Mouse (Mus musculus) left cerebral cortex, postnatal 36 days (tissue): ENCODE data around the gene Gpr15. TPM values are rescaled to one million over a fixed set of nuclear protein-coding genes. Genes with fewer than 3 reads are reported as not detected.

Source experiments
- DNase-seq, 2 experiments: peaks; one replicate each; pipeline ENCODE4 v3.0.0; 2021 to 2022; ENCODE audit warnings: low spot score in 2 of 2, mixed read lengths in 1 of 2
- intact Hi-C: fragments of 180-260 bp; cut with DNase I; formaldehyde crosslinking; loops from one replicate; pipeline ENCODE4 v1.15.1; 2025
- total RNA-seq, 2 experiments: library from RNA; stranded (reverse); gene quantifications; 2 replicates each; pipeline ENCODE4 v1.2.3; 2021

The Gpr15 gene
- total RNA-seq, 2 experiments from 2014 or later, result not detected

GRCm38 (mm10) chr16:58703382-58704124 is 15.3 kb downstream of the Gpr15 start:
- no peak for DNase-seq
- intact Hi-C loops, result no loop called here

GRCm38 (mm10) chr16:58702329-58702932 is 16.4 kb downstream of the Gpr15 start:
- intact Hi-C loops, result no loop called here
- DNase-seq, result no peak

- DNase-seq, result no peak
- intact Hi-C loops, result no loop called here
Measured at GRCm38 (mm10) chr16:58701779-58702178, 17.1 kb downstream of the Gpr15 start.

- intact Hi-C loops, result no loop called here
- DNase-seq, result no peak
Measured at GRCm38 (mm10) chr16:58700816-58701424, 17.9 kb downstream of the Gpr15 start.

GRCm38 (mm10) chr16:58700174-58700573 is 18.7 kb downstream of the Gpr15 start:
- intact Hi-C loops, result no loop called here
- no peak for DNase-seq

- intact Hi-C loops, result no loop called here
- no peak for DNase-seq
Measured at GRCm38 (mm10) chr16:58697261-58697660, 21.6 kb downstream of the Gpr15 start.

- no peak for DNase-seq
- intact Hi-C loops, result no loop called here
Measured at GRCm38 (mm10) chr16:58696796-58697195, 22.1 kb downstream of the Gpr15 start.

GRCm38 (mm10) chr16:58694091-58694490 is 24.8 kb downstream of the Gpr15 start:
- no peak for DNase-seq
- intact Hi-C loops, result no loop called here

GRCm38 (mm10) chr16:58690322-58690732 is 28.5 kb downstream of the Gpr15 start:
- intact Hi-C loops, result no loop called here
- DNase-seq, result no peak

GRCm38 (mm10) chr16:58689555-58690169 is 29.2 kb downstream of the Gpr15 start:
- intact Hi-C loops, result no loop called here
- DNase-seq, result no peak

GRCm38 (mm10) chr16:58688534-58688933 is 30.3 kb downstream of the Gpr15 start:
- DNase-seq, result no peak
- intact Hi-C loops, result no loop called here

- DNase-seq, result no peak
- intact Hi-C loops, result no loop called here
Measured at GRCm38 (mm10) chr16:58685548-58686537, 33.0 kb downstream of the Gpr15 start.

- no peak for DNase-seq
- intact Hi-C loops, result no loop called here
Measured at GRCm38 (mm10) chr16:58684537-58684936, 34.3 kb downstream of the Gpr15 start.

GRCm38 (mm10) chr16:58683911-58684310 is 35.0 kb downstream of the Gpr15 start:
- no peak for DNase-seq
- intact Hi-C loops, result no loop called here

GRCm38 (mm10) chr16:58682870-58683269 is 36.0 kb downstream of the Gpr15 start:
- DNase-seq, result no peak
- intact Hi-C loops, result no loop called here

GRCm38 (mm10) chr16:58682046-58682445 is 36.8 kb downstream of the Gpr15 start:
- intact Hi-C loops, result no loop called here

GRCm38 (mm10) chr16:58678660-58679059 is 40.2 kb downstream of the Gpr15 start:
- DNase-seq, result no peak
- intact Hi-C loops, result loop anchor here (5.0 to 10.0 kb wide), 2 partner anchors 59 to 726 kb away; partner anchors contain the start of gene Gabrr3

More at GRCm38 (mm10) chr16:58682046-58682445, 36.8 kb downstream of the Gpr15 start:
- DNase-seq, result no peak

GRCm38 (mm10) chr16:58677491-58677890 is 41.4 kb downstream of the Gpr15 start:
- no peak for DNase-seq
- intact Hi-C loops, result loop anchor here (5.0 to 10.0 kb wide), 2 partner anchors 60 to 727 kb away; partner anchors contain the start of gene Gabrr3

- no peak for DNase-seq
- intact Hi-C loops, result loop anchor here (5.0 to 10.0 kb wide), 2 partner anchors 61 to 728 kb away; partner anchors contain the start of gene Gabrr3
Measured at GRCm38 (mm10) chr16:58676633-58677032, 42.2 kb downstream of the Gpr15 start.
